Comparison of ENCODE assay signal across 24 mouse cellular contexts in the genomic region with DNA sequence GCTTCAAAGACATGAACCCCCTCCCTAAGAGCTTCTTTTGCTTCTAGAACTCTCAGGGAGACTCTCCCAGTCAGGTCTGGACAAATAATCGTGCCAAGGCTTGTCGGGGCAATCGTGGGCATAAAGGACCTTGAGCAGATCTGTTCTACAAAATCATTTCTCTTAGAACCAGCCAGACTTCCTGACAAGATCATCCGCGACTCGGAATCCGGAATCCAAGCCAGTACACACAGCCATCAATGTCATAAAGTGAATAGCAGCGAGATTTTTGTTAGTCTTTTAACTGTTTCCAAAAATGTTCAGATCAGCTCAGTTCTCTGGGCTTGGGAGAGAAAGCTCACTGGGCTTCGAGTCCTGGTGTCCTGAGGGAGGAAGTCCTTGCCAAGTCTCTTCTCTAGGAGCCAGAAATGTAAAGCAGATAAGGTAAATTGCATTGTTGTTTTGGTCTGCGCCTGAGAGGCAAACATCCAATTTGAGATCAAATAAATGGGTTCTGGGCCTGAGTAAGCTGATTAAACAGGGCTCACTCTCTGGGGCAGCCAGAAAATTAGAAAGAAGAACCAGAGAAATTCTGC.
DNase-seq lines count a peak whose midpoint lies in the region; ATAC-seq and TF ChIP-seq lines count a peak whose summit lies in the region.
"Had no signal": no experiment of that assay in that cellular context is flagged by ENCODE, and none has a peak within 500 bp of the region (broad histone marks: within the 10 kb centered on the region; RNA-seq: fewer than 3 reads in every experiment).

No protein-coding gene starts in this region.

- no peak for TF ChIP-seq CTCF in brain, embryonic 14.5 days (IDR thresholded peaks at IDR 0.05; ENCODE audit: borderline replicate concordance, extremely low read depth, insufficient read depth, insufficient read length)

- no peaks in the 10 kb centered on the region for H3K9me3 ChIP-seq in embryonic facial prominence, embryonic 14.5 days (ENCODE audit: control insufficient read depth, low read length)
- H3K9me3 ChIP-seq in embryonic facial prominence, embryonic 10.5 days: no peaks in the 10 kb centered on the region
- H3K9me3 ChIP-seq: hindbrain, embryonic 10.5 days; intestine, embryonic 15.5 days; midbrain, embryonic 15.5 days; neural tube, embryonic 13.5 days had no signal

- WGBS in embryonic facial prominence, embryonic 14.5 days: 65% methylated on average over 10 of the region's 10 CpGs
- WGBS in embryonic facial prominence, embryonic 10.5 days: 85% methylated on average over 10 of the region's 10 CpGs

- no peaks in the 10 kb centered on the region for H3K4me1 ChIP-seq in embryonic facial prominence, embryonic 14.5 days (ENCODE audit: control insufficient read depth, insufficient read depth, low read length)
- H3K4me1 ChIP-seq in embryonic facial prominence, embryonic 10.5 days: no peaks in the 10 kb centered on the region
- H3K4me1 ChIP-seq: heart, embryonic 12.5 days; hindbrain, embryonic 10.5 days; intestine, embryonic 15.5 days; midbrain, embryonic 15.5 days; neural tube, embryonic 13.5 days had no signal

- no peak overlapping the region for H3K27ac ChIP-seq in embryonic facial prominence, embryonic 14.5 days (replicated peaks; ENCODE audit: low read depth, low read length)
- H3K27ac ChIP-seq in embryonic facial prominence, embryonic 10.5 days (replicated peaks): no peak overlapping the region
- H3K27ac ChIP-seq: hindbrain, embryonic 10.5 days; intestine, embryonic 15.5 days; midbrain, embryonic 15.5 days; neural tube, embryonic 13.5 days had no signal

- H3K36me3 ChIP-seq in embryonic facial prominence, embryonic 14.5 days (ENCODE audit: control insufficient read depth, insufficient read depth, low read length): no peaks in the 10 kb centered on the region
- no peaks in the 10 kb centered on the region for H3K36me3 ChIP-seq in embryonic facial prominence, embryonic 10.5 days (replicated peaks)
- H3K36me3 ChIP-seq: heart, embryonic 12.5 days; hindbrain, embryonic 10.5 days; intestine, embryonic 15.5 days; midbrain, embryonic 15.5 days; neural tube, embryonic 13.5 days had no signal

- no peak overlapping the region for H3K4me2 ChIP-seq in embryonic facial prominence, embryonic 14.5 days (ENCODE audit: low read depth, low read length)
- H3K4me2 ChIP-seq: heart, embryonic 12.5 days; intestine, embryonic 15.5 days; midbrain, embryonic 15.5 days; neural tube, embryonic 13.5 days had no signal

- H3K27me3 ChIP-seq in embryonic facial prominence, embryonic 14.5 days (replicated peaks; ENCODE audit: control insufficient read depth, insufficient read depth, low read length): no peaks in the 10 kb centered on the region
- H3K27me3 ChIP-seq in embryonic facial prominence, embryonic 10.5 days (replicated peaks; ENCODE audit: low read depth, poor library complexity, severe bottlenecking): no peaks in the 10 kb centered on the region
- H3K27me3 ChIP-seq: heart, embryonic 12.5 days; intestine, embryonic 15.5 days; midbrain, embryonic 15.5 days; neural tube, embryonic 13.5 days had no signal

- no peak for TF ChIP-seq POLR2A in brain, embryonic 14.5 days (IDR thresholded peaks at IDR 0.05; ENCODE audit: borderline replicate concordance, extremely low read depth, insufficient read depth, insufficient read length, poor library complexity, severe bottlenecking)

- peak; percentile 31 to 74 for DNase-seq in adrenal gland, adult (ENCODE audit: inconsistent age in 2 of 2, low spot score in 1 of 2)
- DNase-seq in adrenal gland, postnatal 25 days: no peak
- peak; percentile 36 for DNase-seq in embryonic facial prominence, embryonic 14.5 days (ENCODE audit: low spot score)
- no peak for DNase-seq in embryonic facial prominence, embryonic 10.5 days (ENCODE audit: low spot score)
- DNase-seq in MN1 (ENCODE audit: low spot score): peak; percentile 57
- peak; percentile 60 for DNase-seq in brain, embryonic 14.5 days (ENCODE audit: low read depth)
- DNase-seq in kidney, adult 8-10 months: no peak
- DNase-seq: forebrain, postnatal 0 days; gastrocnemius, postnatal 25 days; heart, adult 18-20 months; heart, postnatal 10 days; kidney, adult 9 months; kidney, postnatal 14 days; lung, adult 18-20 months; lung, postnatal 14 days; retina, postnatal 1 day; thymus, postnatal 14 days had no signal

- no peak overlapping the region for H3K9ac ChIP-seq in embryonic facial prominence, embryonic 14.5 days (ENCODE audit: low read depth, low read length)
- H3K9ac ChIP-seq: forebrain, postnatal 0 days; heart, embryonic 12.5 days; intestine, embryonic 15.5 days; midbrain, embryonic 15.5 days; neural tube, embryonic 13.5 days had no signal

- ATAC-seq in embryonic facial prominence, embryonic 14.5 days (ENCODE audit: low read depth): no peak
- ATAC-seq: forebrain, postnatal 0 days; hindbrain, embryonic 16.5 days; intestine, embryonic 15.5 days; midbrain, embryonic 15.5 days had no signal

- no peak overlapping the region for H3K4me3 ChIP-seq in embryonic facial prominence, embryonic 14.5 days (ENCODE audit: low read depth, low read length)
- no peak overlapping the region for H3K4me3 ChIP-seq in embryonic facial prominence, embryonic 10.5 days
- H3K4me3 ChIP-seq: heart, embryonic 12.5 days; hindbrain, embryonic 10.5 days; intestine, embryonic 15.5 days; midbrain, embryonic 15.5 days; myocyte; neural tube, embryonic 13.5 days had no signal

Comparison
In these comparisons a context has a peak if more than half of its experiments do, and no peak if none do; other contexts are left out.
1. DNase-seq: peak in adrenal gland, adult (2 of 2), embryonic facial prominence, embryonic 14.5 days (single experiment), MN1 (single experiment) and brain, embryonic 14.5 days (single experiment); none in adrenal gland, postnatal 25 days (single experiment), embryonic facial prominence, embryonic 10.5 days (single experiment) and kidney, adult 8-10 months (0 of 2).